Mouse (Mus musculus): ENCODE data around the gene Abcb1b.
A peak's percentile ranks its signal among the peaks of the same experiment; 100 is the strongest.
"Not testable (repeated sequence)": the region's sequence is repeated elsewhere in the genome, so short reads cannot be mapped to it uniquely, and the experiment has no call there.

The Abcb1b gene

DNA sequence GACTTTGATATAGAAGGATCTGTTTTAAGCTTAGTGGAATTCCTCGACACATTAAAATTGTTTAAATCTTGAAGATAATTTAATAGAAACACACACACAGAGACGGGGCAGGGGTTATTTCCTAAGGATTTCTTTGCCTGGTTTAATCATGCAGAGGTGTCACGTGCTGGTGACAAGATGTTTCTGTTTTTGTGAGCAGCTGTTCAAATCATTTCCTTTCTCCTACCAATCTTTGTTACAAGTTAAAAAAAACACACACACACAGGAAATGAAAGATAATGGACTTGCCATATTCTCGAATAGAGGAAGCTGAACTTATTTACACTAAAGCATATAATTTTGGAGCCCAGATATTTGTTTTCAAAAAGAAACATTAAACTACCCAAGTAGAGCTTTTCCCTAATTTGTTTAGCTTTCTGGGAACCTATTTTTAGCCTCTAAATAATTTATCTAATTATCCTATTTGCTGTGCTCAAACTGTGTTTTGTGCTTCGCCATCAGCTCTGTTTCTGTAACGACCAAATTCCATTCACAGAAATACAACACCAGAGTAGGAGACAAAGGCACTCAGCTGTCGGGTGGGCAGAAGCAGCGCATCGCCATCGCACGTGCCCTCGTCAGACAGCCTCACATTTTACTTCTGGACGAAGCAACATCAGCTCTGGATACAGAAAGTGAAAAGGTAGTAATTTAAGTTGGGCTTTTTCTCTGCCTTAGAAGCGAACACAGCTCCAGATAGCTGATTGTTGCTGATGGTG lies 65.8 kb downstream of the Abcb1b start:
- no peak for DNase-seq (ENCODE audit: low spot score)

- not testable (repeated sequence) for DNase-seq (ENCODE audit: low spot score)
These were observed 67.7 kb downstream of the Abcb1b start for GRCm38 (mm10) chr5:8865630-8866029.

DNA sequence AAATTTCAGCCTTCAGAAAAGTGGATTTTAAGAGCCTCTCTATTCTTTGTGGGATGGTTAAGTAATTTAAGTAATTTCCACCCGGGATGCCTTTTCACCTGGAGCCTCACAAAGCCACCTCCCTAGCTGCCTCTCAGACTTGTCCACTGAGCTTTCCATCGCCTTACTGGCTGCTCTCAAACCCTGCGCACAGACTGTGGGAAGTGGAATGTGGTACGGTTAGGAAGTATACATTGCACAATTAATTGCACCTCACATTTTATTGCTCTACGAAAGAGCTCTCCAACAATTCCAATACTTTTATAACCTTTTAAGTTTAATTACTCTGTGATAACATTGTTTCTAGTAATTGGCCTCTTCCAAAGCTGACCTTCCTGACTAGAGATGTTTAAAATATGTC lies 68.4 kb downstream of the Abcb1b start:
- DNase-seq (ENCODE audit: low spot score), result no peak

DNA sequence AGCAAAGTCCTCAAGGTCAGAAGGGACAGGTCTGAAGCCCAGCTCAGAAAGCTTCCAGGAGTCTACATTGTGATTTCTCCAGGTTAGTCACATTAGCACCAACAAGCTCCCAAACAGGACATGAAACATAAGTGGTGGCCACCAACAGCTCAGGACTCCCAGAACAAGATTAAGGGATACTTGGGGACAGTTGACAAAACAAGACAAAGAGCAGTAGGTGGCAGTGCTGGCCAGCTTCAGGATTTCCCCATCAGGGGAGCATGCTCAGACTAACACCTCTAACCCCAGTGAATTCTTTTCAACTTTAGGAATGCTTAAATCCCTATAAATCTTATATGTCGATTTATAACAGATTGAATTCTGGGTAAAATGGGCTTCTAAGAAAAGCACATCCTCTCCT lies 70.1 kb downstream of the Abcb1b start:
- no peak for DNase-seq (ENCODE audit: low spot score)

DNA sequence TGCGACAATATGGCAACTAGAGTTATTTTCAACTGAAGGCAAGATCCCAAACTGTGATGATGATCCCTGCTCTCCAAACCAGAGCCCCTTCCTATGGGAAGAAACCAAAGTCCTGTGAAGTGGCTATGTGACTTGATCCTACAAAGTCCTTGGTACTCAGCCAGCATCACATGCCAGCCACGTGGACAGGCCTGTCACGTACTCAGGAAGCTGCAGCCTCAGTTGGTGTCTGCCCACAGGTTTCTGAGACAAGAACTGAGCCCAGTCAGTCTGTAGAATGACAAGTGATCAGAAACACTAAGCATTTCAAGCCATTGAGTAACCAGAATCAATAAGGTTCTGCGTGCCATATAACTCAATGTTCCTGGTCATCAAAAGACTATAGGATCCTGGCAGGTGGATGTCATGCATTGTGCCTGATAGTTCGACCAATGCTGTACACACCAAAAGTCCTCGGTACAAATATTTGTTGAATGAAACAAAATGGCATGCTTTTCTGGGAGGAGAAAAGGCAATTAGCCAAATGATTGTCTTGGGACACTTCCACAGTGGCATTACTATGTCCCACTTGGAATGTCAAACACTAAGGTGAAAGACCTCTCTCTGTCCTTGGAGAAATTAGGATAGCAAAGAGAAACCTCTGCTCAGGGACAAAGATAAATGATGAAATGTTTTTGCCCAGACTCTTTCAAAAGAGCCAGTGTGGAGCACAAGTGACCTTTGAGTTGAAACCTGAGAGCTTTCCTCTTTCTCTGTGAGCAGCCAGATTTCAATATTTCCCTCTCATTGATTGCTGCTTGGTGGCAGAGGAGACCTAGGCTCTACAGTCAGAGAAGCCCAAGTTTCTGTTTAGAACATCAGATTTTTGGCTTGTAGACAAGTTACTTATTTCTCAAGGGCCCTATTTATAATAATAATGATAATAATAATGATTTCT lies 75.3 kb downstream of the Abcb1b start:
- no peak for DNase-seq (ENCODE audit: low spot score)

DNA sequence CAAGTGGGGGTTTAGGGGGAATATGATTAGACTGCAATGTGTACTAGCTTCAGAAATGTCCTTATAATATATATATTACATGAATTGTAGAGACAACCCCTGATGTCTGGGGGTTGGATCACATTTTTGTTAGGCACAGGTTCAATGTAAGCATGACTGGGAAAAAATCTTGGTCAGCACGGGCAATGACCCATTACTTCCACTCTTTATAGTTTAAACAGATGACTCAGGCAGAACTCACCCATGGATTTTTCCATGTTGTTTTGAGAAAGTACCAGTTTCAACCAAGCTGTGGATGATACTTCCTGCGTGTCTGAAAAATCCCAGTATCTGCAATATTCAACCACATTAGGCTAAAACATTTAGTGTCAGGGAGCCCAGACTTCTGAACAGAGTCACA lies 79.1 kb downstream of the Abcb1b start:
- no peak for DNase-seq (ENCODE audit: low spot score)

GRCm38 (mm10) chr5:8877800-8878199 lies 79.9 kb downstream of the Abcb1b start:
- no peak for DNase-seq (ENCODE audit: low spot score)

- DNase-seq (ENCODE audit: low spot score), result no peak
These were observed 87.9 kb downstream of the Abcb1b start for GRCm38 (mm10) chr5:8885837-8886236.

DNA sequence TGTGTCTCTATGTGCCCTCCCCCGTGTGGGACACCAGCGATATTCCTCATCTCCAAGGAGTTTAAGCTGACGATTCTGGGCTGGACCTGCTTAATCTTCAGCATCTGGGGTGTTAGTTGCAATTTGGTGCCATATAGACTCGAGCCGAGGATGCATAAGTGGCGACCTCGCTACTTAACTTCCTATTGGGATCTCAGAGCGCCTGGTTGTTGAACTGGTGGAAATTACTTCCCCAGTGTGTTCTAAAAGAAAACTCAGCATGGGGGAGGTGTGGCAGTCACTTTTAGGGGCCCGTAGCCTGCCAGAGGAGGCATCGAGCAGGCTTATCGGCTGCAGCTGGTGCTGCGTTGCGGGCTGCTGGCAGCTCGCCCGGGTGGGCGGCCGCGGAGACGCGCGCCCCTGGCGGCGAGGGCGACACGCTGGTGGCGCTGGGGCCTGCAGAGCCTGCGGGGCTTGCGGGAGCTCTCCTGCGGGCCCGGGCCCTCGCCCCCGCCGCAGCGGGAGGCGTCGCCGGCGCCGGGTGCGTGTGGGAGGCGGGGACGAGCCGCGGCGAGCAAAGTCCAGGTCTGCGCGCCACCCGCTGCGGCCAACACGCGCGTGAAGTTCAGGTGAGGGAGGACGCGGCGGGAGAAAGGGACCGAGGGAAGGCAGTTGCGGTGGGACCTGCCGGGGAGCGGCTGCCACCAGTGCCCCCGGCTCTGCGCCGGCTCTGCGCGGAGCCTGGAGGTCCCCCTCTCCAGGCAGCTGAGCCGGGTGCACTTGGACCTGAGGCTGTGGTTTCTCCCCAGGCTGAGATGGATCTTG lies 95.6 kb downstream of the Abcb1b start, which contains the start of gene Abcb4:
Abcb4 (plus strand) TSS at position 418 of the 804 bp plus-strand sequence.
- DNase-seq (ENCODE audit: low spot score), result peak; percentile 56

DNA sequence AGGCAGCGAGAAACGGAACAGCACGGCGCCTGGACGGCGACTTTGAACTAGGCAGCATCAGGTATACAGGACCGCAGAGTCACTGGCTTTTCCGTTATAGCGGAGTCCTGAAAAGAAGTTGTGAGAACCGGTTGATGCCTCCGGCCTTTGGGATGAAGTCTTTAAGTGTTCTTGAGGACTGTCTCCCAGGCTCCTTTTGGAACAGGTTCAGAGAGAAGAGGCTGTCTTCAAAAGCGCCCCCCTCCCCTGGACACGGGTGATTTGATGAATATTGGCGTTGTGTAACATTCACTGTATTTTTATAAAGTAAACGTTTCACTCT lies 96.1 kb downstream of the Abcb1b start:
- DNase-seq (ENCODE audit: low spot score), result no peak

- DNase-seq (ENCODE audit: low spot score), result no peak
These were observed 96.9 kb downstream of the Abcb1b start for GRCm38 (mm10) chr5:8894641-8895490.

DNA sequence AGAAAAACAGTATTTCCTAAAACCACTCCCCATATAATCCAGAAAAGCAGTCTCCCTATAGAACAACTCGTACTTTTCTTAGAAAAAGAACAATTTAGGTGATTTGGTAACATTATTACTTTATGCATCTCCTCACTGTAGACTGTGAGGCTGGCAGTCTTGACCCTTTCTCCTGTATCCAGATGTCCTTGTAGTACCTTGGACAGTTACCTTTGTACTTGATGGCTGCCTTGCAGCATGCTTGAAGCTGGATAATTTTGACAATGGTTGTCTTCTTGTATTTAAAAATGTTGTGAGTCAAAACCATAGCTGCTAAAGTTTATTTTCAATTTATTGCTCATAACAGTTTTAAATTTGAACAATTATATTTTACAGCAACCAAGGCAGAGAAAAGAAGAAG lies 98.3 kb downstream of the Abcb1b start:
- no peak for DNase-seq (ENCODE audit: low spot score)

- no peak for DNase-seq (ENCODE audit: low spot score)
These were observed 100.3 kb downstream of the Abcb1b start for GRCm38 (mm10) chr5:8898246-8898645.

- DNase-seq (ENCODE audit: low spot score), result no peak
These were observed 103.1 kb downstream of the Abcb1b start for GRCm38 (mm10) chr5:8901001-8901400.

- DNase-seq (ENCODE audit: low spot score), result no peak
These were observed 104.3 kb downstream of the Abcb1b start for GRCm38 (mm10) chr5:8902141-8902817.

DNA sequence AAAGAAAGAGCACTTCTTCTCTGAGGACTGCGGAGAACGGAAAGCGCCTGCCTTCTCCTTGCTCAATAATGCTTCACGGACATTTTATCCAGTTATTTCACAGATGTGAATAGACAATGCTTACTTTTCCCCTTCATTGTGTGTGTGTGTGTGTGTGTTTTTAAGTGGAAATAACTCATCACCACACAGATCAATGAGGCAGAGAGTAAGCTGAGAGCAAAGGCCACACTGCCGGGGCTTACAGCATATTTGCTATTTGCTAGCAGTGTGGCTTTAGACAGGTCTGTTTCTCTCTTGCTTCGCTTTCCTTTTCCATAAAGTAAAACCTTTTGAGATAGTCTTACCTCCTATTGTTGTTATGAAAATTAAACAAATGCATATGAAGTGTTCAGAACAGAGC lies 106.6 kb downstream of the Abcb1b start:
- DNase-seq (ENCODE audit: low spot score), result no peak

- DNase-seq (ENCODE audit: low spot score), result no peak
These were observed 113.7 kb downstream of the Abcb1b start for GRCm38 (mm10) chr5:8911567-8912198.
